Mouse (Mus musculus) heart, postnatal 0 days (tissue): ENCODE measurements around the gene Nckap1l. TPM values are rescaled to one million over a fixed set of nuclear protein-coding genes. Genes with fewer than 3 reads are reported as not detected.

Source experiments
- ATAC-seq: fragments of 200-750 bp; cut with Nextera tagmentation; 2 replicates; pipeline ENCODE4 v1.8.0; 2017; ENCODE audit warnings: low read depth, moderate number of reproducible peaks, moderate library complexity; ENCODE audit not compliant: insufficient read depth
- DNase-seq: peaks from one replicate; pipeline ENCODE4 v3.0.0-alpha.2; 2016; ENCODE audit warnings: low spot score
- H3K27ac ChIP-seq: fragments of 300-500 bp; sonication (generic); 2 replicates; pipeline ENCODE4 v1.5.1; 2014; ENCODE audit warnings: low read depth, mild to moderate bottlenecking
- H3K27me3 ChIP-seq: fragments of 300-500 bp; sonication (generic); 2 replicates; pipeline ENCODE4 v1.6.1; 2014; ENCODE audit warnings: low read length, mixed read lengths; ENCODE audit not compliant: control insufficient read depth, insufficient read depth
- H3K36me3 ChIP-seq: fragments of 300-500 bp; sonication (generic); replicated peaks from 2 replicates; pipeline ENCODE4 v1.6.1; 2014; ENCODE audit warnings: low read length, mixed read lengths; ENCODE audit not compliant: control insufficient read depth, insufficient read depth
- H3K4me1 ChIP-seq: fragments of 300-500 bp; sonication (generic); 2 replicates; pipeline ENCODE4 v1.6.1; 2014; ENCODE audit warnings: antibody characterized with exemption; ENCODE audit not compliant: control insufficient read depth, insufficient read depth
- H3K4me2 ChIP-seq: fragments of 300-500 bp; sonication (generic); 2 replicates; pipeline ENCODE4 v1.6.1; 2014; ENCODE audit warnings: low read depth, mild to moderate bottlenecking, low read length, moderate library complexity
- H3K4me3 ChIP-seq: fragments of 300-500 bp; sonication (generic); 2 replicates; pipeline ENCODE4 v1.5.1; 2014; ENCODE audit warnings: low read depth, low read length
- H3K9ac ChIP-seq: fragments of 300-500 bp; sonication (generic); replicated peaks from 2 replicates; pipeline ENCODE4 v1.6.1; 2014; ENCODE audit warnings: low read depth, low read length, mixed read lengths
- H3K9me3 ChIP-seq: fragments of 300-500 bp; sonication (generic); replicated peaks from 2 replicates; pipeline ENCODE4 v1.6.1; 2016; ENCODE audit warnings: low read length; ENCODE audit not compliant: control insufficient read depth
- CTCF ChIP-seq: IDR thresholded peaks from 2 replicates; pipeline ENCODE4 v1.5.1; 2016; ENCODE audit warnings: antibody characterized with exemption, control low read depth, low read depth
- EP300 ChIP-seq: IDR thresholded peaks from 2 replicates; pipeline ENCODE4 v1.6.1; 2016; ENCODE audit warnings: antibody characterized with exemption, low read depth
- WGBS: fragments of 180-500 bp; shearing (Covaris S2); extraction: QIAGEN DNeasy Blood & Tissue Kit; methylation state at CpG from one replicate; pipeline ENCODE4 v1.1.7; 2014; 5-methylcytosine and 5-hydroxymethylcytosine counted together
- polyA plus RNA-seq: library from polyadenylated mRNA; unstranded; fragments of >200 nt; fragmentation: Nextera tagmentation; extraction: Ambion mirVana; gene quantifications from 2 replicates; pipeline ENCODE4 v1.2.1, GENCODE M21; 2015
- total RNA-seq: library from RNA; depleted of rRNA; stranded (reverse); fragments of >200 nt; gene quantifications from 2 replicates; pipeline ENCODE4 v1.2.3, GENCODE M21; 2014; ENCODE audit warnings: low replicate concordance

Nckap1l gene
- total and polyA plus RNA-seq, 2 experiments from 2014 or later, result 0.93 to 1.7 TPM

DNA sequence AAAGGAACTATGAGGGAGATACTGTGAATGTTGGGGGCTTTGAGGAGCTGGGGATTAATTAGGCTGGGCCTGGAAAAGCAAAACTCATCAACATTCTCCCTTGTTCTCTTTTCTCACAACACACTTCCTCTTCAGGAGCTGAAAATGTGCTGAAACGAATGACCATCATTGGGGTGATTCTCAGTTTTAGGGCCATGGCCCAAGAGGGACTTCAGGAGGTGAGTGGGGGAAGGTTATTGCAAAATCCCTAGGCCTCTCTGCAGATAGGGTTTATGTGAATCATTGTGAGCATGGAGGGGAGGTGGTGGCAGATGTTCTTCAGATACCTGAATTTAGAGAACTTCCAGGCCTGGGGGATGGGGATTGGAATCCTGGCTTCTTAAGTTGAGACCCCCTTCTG, 33.1 kb downstream of the Nckap1l start:
- Histone ChIP-seq H3K9ac (no peak overlapping the region), H3K4me1 (no peaks in the 10 kb centered on the region), H3K4me2 (no peak overlapping the region), H3K4me3 (no peak overlapping the region), H3K27ac (no peak overlapping the region), H3K9me3 (no peaks in the 10 kb centered on the region), H3K36me3 (no peaks in the 10 kb centered on the region), H3K27me3 (no peaks in the 10 kb centered on the region)
- ATAC-seq (no peak), DNase-seq (no peak)
- WGBS, result 76% methylated on average over 1 of the region's 1 CpGs
- TF ChIP-seq EP300, result no peak
- no peak for TF ChIP-seq CTCF

DNA sequence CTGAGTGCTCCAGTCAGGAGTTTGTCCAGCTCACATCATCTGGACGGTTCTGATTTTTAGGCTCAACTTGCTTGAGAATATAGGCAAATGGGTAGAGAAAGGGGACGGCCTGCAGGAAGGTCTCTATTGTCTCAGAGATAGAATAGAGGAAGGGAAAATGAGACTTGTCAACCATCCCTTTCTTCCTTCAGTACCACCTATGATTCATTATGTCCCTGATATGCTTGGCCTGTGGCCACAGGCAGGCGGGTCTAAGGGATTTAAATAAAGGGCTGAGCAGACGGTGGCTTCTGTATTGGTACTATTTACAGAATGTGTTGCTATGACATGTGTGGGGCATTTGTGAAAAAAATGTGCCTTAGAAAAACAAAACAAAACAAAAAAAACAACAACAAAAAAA, 34.7 kb downstream of the Nckap1l start:
- 27% methylated on average over 4 of the region's 4 CpGs for WGBS
- TF ChIP-seq CTCF, result no peak
- TF ChIP-seq EP300, result no peak

DNA sequence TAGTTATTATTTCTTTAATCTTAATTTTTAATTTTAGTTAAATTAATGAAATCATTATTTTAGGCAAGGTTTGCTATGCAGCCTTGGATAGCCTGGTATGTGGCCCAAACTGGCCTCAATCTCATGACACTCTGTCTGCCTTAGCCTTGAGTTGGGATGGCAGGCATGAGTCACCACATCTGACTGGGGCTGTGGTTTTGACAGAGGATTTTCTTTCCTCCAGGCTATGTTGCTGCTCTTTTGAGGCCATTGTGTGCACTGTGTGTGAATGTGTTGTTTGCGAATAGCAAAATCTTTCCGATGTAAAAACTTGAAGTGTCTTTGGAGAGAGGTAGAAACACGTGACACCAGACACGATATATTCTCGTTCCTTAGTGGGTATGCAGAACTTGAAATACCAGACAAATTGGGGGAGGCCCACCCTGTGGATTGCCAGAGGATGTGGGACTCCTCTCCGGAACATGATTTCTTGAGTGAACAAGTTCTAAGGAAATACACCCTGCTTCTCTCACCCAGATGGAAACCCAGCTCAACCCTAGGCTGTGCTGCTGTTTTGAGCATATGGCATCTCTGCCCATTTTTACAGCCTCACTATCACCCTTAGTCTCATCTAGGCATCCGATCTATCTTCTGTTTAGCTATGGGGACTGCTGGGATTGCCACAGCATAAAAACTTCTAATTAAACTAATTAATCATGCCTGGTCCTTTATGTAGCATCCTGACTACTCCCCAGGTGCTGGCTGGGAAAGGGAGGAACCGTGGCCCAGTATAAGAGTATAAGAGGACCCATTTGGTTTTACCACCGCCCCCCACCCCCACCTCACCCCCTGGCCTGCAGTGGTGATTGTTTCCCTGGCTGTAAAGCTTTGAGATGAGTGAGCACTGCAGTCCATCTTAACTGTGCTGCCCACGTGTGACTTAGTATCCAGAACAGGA, 42.9 kb downstream of the Nckap1l start:
- Histone ChIP-seq H3K36me3 (no peaks in the 10 kb centered on the region), H3K9ac (no peak overlapping the region), H3K27ac (no peak overlapping the region), H3K4me2 (no peak overlapping the region), H3K27me3 (no peaks in the 10 kb centered on the region), H3K9me3 (no peaks in the 10 kb centered on the region), H3K4me3 (no peak overlapping the region), H3K4me1 (no peaks in the 10 kb centered on the region)
- no peak for DNase-seq
- TF ChIP-seq CTCF (no peak), EP300 (no peak)
- WGBS, result 74% methylated on average over 10 of the region's 10 CpGs
- ATAC-seq, result no peak

More for the DNA sequence above, 34.7 kb downstream of the Nckap1l start:
- Histone ChIP-seq H3K4me2 (no peak overlapping the region), H3K27me3 (no peaks in the 10 kb centered on the region), H3K4me3 (no peak overlapping the region), H3K9ac (no peak overlapping the region), H3K4me1 (no peaks in the 10 kb centered on the region), H3K27ac (no peak overlapping the region), H3K36me3 (no peaks in the 10 kb centered on the region), H3K9me3 (no peaks in the 10 kb centered on the region)
- DNase-seq (no peak), ATAC-seq (no peak)

- 0 out of 2 replicates have a peak, but pooled peaks cover 6% of the 10 kb centered on the region for H3K4me1 ChIP-seq
- no peak overlapping the region for H3K9ac ChIP-seq
- H3K36me3 ChIP-seq, result no peaks in the 10 kb centered on the region
- TF ChIP-seq CTCF (no peak), EP300 (no peak)
- H3K4me3 ChIP-seq, result no peak overlapping the region
- no peak overlapping the region for H3K27ac ChIP-seq
- ATAC-seq, result no peak
- no peak for DNase-seq
- no peak overlapping the region for H3K4me2 ChIP-seq
- H3K27me3 ChIP-seq, result no peaks in the 10 kb centered on the region
- WGBS, result 32% methylated on average over 3 of the region's 3 CpGs
- no peaks in the 10 kb centered on the region for H3K9me3 ChIP-seq
These were observed 44.6 kb downstream of the Nckap1l start for GRCm38 (mm10) chr15:103498157-103498556.

GRCm38 (mm10) chr15:103500723-103501122, 47.1 kb downstream of the Nckap1l start:
- ATAC-seq, result no peak
- Histone ChIP-seq H3K27ac (no peak overlapping the region), H3K9me3 (no peaks in the 10 kb centered on the region), H3K4me3 (no peak overlapping the region), H3K4me2 (no peak overlapping the region), H3K36me3 (no peaks in the 10 kb centered on the region), H3K27me3 (peaks cover 23% of the 10 kb centered on the region), H3K4me1 (0 out of 2 replicates have a peak, but pooled peaks cover 6% of the 10 kb centered on the region), H3K9ac (no peak overlapping the region)
- TF ChIP-seq EP300 (no peak), CTCF (no peak)
- DNase-seq, result no peak
- 65% methylated on average over 1 of the region's 1 CpGs for WGBS
